Mouse (Mus musculus) embryonic facial prominence, embryonic 15.5 days (tissue): ENCODE results near the gene Eme2. TPM values are rescaled to one million over a fixed set of nuclear protein-coding genes. Genes with fewer than 3 reads are reported as not detected.

Source experiments
- ATAC-seq: fragments of 200-750 bp; cut with Nextera tagmentation; 2 replicates; pipeline ENCODE4 v1.8.0; 2017; ENCODE audit warnings: low read depth, moderate TSS enrichment; ENCODE audit not compliant: insufficient number of reproducible peaks, low FRiP score, low TSS enrichment
- H3K27ac ChIP-seq: fragments of 300-500 bp; sonication (generic); replicated peaks from 2 replicates; pipeline ENCODE4 v1.5.1; 2015; ENCODE audit warnings: mild to moderate bottlenecking, inconsistent platforms
- H3K27me3 ChIP-seq: fragments of 300-500 bp; sonication (generic); 2 replicates; pipeline ENCODE4 v1.6.1; 2015; ENCODE audit warnings: inconsistent platforms
- H3K36me3 ChIP-seq: fragments of 300-500 bp; sonication (generic); 2 replicates; pipeline ENCODE4 v1.6.1; 2015; ENCODE audit warnings: mild to moderate bottlenecking, inconsistent platforms
- H3K4me1 ChIP-seq: fragments of 300-500 bp; sonication (generic); 2 replicates; pipeline ENCODE4 v1.6.1; 2015; ENCODE audit warnings: inconsistent platforms
- H3K4me2 ChIP-seq: fragments of 300-500 bp; sonication (generic); replicated peaks from 2 replicates; pipeline ENCODE4 v1.6.1; 2015; ENCODE audit warnings: mild to moderate bottlenecking, inconsistent platforms
- H3K4me3 ChIP-seq: fragments of 300-500 bp; sonication (generic); replicated peaks from 2 replicates; pipeline ENCODE4 v1.5.1; 2015; ENCODE audit warnings: mild to moderate bottlenecking, inconsistent platforms
- H3K9ac ChIP-seq: fragments of 300-500 bp; sonication (generic); 2 replicates; pipeline ENCODE4 v1.6.1; 2015; ENCODE audit warnings: inconsistent platforms
- H3K9me3 ChIP-seq: fragments of 300-500 bp; sonication (generic); replicated peaks from 2 replicates; pipeline ENCODE4 v1.6.1; 2016; ENCODE audit warnings: inconsistent platforms
- WGBS: fragments of 180-500 bp; shearing (Covaris S2); methylation state at CpG from one replicate; pipeline ENCODE4 v1.1.7; 2015; 5-methylcytosine and 5-hydroxymethylcytosine counted together
- polyA plus RNA-seq: library from polyadenylated mRNA; unstranded; fragments of >200 nt; fragmentation: Nextera tagmentation; extraction: Ambion mirVana; gene quantifications from 2 replicates; pipeline ENCODE4 v1.2.1, GENCODE M21; 2015

Eme2 gene
- polyA plus RNA-seq, 1 experiment from 2014 or later = 32.6 TPM

DNA sequence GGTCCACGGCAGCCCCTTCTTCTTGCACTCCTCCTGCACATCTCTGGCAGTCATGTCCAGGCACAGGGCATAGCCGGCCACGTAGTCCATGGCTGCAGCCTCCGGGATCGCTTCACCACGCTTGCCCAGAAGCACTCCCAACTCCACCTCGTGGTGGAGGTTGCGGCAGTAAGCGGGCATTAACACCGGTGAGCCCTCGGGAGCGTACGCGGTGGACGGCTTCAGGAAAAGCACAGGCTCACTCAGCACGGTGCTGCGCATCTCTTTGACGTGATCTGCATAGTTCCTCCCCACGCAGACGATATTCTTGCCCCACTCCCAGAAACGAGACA, 45.2 kb downstream of the Eme2 start:
- WGBS = under 1% methylated on average over 21 of the region's 21 CpGs
- Histone ChIP-seq H3K4me2 (peak overlapping the region; percentile 96), H3K9ac (peak overlapping the region; percentile 65), H3K9me3 (no peaks in the 10 kb centered on the region), H3K4me3 (peak overlapping the region; percentile 83), H3K4me1 (peaks cover 20% of the 10 kb centered on the region), H3K27ac (peak overlapping the region; percentile 93), H3K36me3 (peaks cover 10% of the 10 kb centered on the region), H3K27me3 (peaks cover 5% of the 10 kb centered on the region)
- ATAC-seq = peak; percentile 41

DNA sequence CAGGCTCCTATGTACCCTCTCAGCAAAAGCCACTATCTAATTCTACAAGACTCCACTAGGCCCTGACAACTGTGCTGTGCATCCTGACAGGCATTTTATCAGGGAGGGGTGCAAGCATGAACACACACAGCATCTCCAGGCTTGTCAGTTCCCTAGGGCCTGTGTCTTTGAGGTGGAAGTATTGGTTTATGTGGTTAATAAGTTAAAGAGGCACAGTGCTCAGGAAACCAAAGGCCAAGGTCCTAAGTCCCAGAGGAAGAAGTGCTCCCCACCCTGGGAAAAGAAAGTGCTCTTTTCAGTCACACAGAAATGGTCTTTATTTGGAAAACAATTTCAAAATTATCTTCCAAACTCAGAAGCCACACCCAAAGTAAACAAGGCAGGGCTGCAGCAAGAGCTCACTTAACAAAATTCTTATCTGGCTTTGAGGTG, 46.3 kb downstream of the Eme2 start:
- peaks cover 11% of the 10 kb centered on the region for H3K27me3 ChIP-seq
- H3K9me3 ChIP-seq = no peaks in the 10 kb centered on the region
- no peak overlapping the region for H3K27ac ChIP-seq
- no peak overlapping the region for H3K9ac ChIP-seq
- H3K4me1 ChIP-seq = peaks cover 20% of the 10 kb centered on the region
- ATAC-seq = no peak
- H3K4me2 ChIP-seq = peak overlapping the region; percentile 96
- H3K36me3 ChIP-seq = peaks cover 6% of the 10 kb centered on the region
- H3K4me3 ChIP-seq = peak overlapping the region; percentile 83

DNA sequence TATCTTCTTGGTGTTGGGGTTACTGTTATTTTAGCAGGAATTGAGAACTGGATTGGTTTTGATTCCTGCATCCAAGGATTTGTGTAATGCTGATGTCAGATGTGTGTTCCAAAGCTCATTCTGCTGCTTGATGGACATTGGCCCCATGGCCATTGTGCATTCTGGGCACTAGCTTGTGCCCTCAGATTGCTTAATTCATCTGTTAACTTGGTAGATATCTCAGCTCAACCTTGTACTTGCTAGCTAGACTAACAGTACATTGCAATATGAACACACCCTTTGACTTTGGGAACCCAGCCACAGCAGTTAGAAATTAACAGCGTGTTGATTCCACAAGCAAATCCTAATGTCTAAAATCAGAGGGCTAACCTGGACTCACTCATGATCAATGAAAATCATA, 47.5 kb downstream of the Eme2 start:
- Histone ChIP-seq H3K4me2 (no peak overlapping the region), H3K36me3 (no peaks in the 10 kb centered on the region), H3K4me1 (peaks cover 20% of the 10 kb centered on the region), H3K9ac (no peak overlapping the region), H3K27me3 (peaks cover 14% of the 10 kb centered on the region), H3K27ac (no peak overlapping the region), H3K9me3 (no peaks in the 10 kb centered on the region), H3K4me3 (no peak overlapping the region)
- ATAC-seq = no peak
- 94% methylated on average over 1 of the region's 1 CpGs for WGBS

DNA sequence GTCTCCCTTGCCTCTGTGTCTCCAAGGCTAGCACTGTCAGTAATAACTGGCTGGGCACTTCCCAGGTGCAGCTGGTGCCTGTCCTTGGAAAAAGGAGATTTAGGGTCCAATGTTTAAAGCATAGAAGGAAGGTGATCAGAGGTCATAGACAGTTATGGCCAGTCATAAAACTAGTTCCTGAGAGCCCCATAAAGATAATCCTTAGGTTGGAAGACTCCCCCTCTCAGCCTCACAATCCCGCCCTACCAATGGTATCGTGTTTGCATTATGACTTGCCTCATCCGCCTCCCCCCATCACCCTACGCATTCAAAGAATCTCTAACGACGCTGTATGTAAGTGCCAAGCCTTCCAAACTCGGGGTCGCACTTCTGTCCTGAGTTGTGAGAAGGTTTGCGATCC, 50.4 kb downstream of the Eme2 start:
- WGBS = 53% methylated on average over 9 of the region's 9 CpGs
- Histone ChIP-seq H3K9me3 (no peaks in the 10 kb centered on the region), H3K4me1 (peaks cover 6% of the 10 kb centered on the region; the same call in 1 of the 2 replicates), H3K4me2 (no peak overlapping the region), H3K36me3 (no peaks in the 10 kb centered on the region), H3K27me3 (peaks cover 12% of the 10 kb centered on the region), H3K27ac (no peak overlapping the region), H3K4me3 (no peak overlapping the region), H3K9ac (no peak overlapping the region)
- ATAC-seq = no peak

DNA sequence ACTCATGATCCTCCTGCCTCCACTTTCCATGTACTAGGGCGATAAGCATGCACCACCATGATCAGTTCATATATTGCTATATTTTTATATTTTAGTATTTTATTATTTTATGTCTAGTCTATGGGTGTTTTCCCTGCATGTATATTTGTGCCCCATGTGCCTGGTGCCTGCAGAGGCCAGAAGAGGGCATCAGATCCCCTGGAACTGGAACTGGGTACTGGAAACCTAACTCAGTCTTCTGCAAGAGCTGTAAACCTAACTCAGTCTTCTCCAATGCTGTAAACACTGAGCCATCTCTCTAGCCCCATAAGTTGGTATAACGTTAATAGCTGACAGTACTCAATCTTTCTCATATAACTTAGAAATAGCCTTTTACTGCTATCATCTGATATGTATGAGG, 52.3 kb downstream of the Eme2 start:
- Histone ChIP-seq H3K4me1 (no peaks in the 10 kb centered on the region), H3K27me3 (peaks cover 12% of the 10 kb centered on the region), H3K27ac (no peak overlapping the region), H3K9me3 (no peaks in the 10 kb centered on the region), H3K9ac (no peak overlapping the region), H3K4me3 (no peak overlapping the region), H3K4me2 (no peak overlapping the region), H3K36me3 (no peaks in the 10 kb centered on the region)
- WGBS = 58% methylated on average over 2 of the region's 2 CpGs
- ATAC-seq = no peak

DNA sequence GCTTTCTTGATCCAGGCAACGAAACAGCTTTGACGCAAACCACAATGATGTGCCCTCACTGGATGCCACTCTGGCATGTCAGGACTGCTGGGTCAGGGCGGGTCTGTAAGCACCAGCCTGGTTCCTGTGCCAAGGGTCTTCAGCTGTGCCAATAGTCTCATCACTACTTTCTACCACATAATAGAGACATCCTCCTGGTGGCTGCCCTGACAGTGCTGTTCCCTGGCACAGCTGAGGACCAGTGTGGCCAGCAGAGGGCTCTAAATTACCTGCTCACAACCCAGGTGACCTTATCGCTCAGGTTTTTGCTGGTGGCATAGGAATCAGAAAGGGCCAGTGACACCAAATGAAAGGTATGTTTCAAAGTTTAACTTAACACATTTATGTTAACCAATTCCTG, 53.8 kb downstream of the Eme2 start:
- Histone ChIP-seq H3K36me3 (no peaks in the 10 kb centered on the region), H3K9me3 (no peaks in the 10 kb centered on the region), H3K9ac (no peak overlapping the region), H3K4me3 (no peak overlapping the region), H3K4me1 (no peaks in the 10 kb centered on the region), H3K4me2 (0 out of 2 replicates have a peak overlapping the region, but pooled peaks have one; percentile 10), H3K27ac (no peak overlapping the region), H3K27me3 (peaks cover 18% of the 10 kb centered on the region)
- 43% methylated on average over 4 of the region's 4 CpGs for WGBS
- no peak for ATAC-seq

DNA sequence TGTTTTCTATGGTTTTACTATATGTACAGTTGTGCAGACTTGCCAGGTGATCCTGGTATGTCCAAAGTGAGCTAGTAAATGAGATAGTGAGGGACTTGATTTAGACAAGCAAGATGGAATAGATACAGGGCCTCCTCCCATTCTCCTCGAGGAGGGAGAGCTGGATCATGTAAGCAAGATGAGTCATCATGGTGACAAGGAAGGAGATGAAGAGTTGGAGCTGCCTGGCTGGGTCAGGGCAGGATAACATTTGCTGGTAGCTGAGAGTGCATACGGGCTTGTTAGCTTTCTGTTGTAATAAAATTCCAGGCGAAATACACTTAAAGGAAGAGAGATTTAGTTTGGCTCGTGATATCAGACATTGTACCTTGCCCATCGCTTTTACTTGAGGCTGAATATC, 54.5 kb downstream of the Eme2 start:
- Histone ChIP-seq H3K4me3 (no peak overlapping the region), H3K9ac (no peak overlapping the region), H3K4me2 (no peak overlapping the region; the same call in 1 of the 2 replicates), H3K9me3 (no peaks in the 10 kb centered on the region), H3K27ac (peak overlapping the region; percentile 70), H3K4me1 (no peaks in the 10 kb centered on the region), H3K27me3 (peaks cover 18% of the 10 kb centered on the region), H3K36me3 (no peaks in the 10 kb centered on the region)
- ATAC-seq = no peak
- 45% methylated on average over 5 of the region's 5 CpGs for WGBS

DNA sequence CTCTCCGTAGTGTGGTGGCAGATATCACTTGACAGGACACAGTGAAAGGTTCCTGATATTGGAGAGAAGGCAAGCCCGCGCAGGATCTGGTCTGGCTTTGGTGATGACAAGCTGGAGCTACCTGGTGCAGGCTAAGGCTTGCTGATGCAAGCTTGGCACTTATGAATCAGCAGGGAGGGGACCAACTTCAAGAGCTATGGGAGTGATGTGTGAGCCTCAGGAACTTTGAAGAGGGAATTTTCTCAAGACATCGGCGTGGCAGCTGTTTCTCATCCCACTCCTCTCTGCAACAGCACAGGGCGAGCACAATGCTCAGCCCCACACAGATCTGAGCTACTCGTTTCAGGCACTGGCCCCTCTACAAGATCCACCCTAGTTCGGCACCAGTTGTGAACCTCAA, 55.0 kb downstream of the Eme2 start, which contains the start of gene Hagh:
TSS of gene Hagh (plus strand) at position 302 of the 400 bp plus-strand sequence.
- H3K4me1 ChIP-seq = no peaks in the 10 kb centered on the region
- no peak; the same call in 1 of the 2 replicates for ATAC-seq
- no peak within 1 kb of the TSS for H3K9ac ChIP-seq
- peaks cover 18% of the 10 kb centered on the region for H3K27me3 ChIP-seq
- peak within 1 kb of the TSS; percentile 10; the same call in 1 of the 2 replicates for H3K4me2 ChIP-seq
- no peak within 1 kb of the TSS for H3K4me3 ChIP-seq
- H3K9me3 ChIP-seq = no peaks in the 10 kb centered on the region
- H3K36me3 ChIP-seq = no peaks in the 10 kb centered on the region
- peak within 1 kb of the TSS; percentile 70 for H3K27ac ChIP-seq
- WGBS = 48% methylated on average over 8 of the region's 8 CpGs

Other genes with a start within 250 kb of the Eme2 start
- 64.4 and 65.9 TPM in 2 replicates for gene Slc9a3r2, start 244.8 kb downstream of the Eme2 start, polyA plus RNA-seq
- 0.36 and 0.56 TPM in 2 replicates for gene Npw, start 236.6 kb downstream of the Eme2 start, polyA plus RNA-seq
- gene Zfp598, start 225.4 kb downstream of the Eme2 start, polyA plus RNA-seq = 23.8 and 26.8 TPM in 2 replicates
- 2.0 and 2.9 TPM in 2 replicates for gene Syngr3, start 205.1 kb downstream of the Eme2 start, polyA plus RNA-seq
- 33.1 and 35.2 TPM in 2 replicates for gene Gfer, start 198.9 kb downstream of the Eme2 start, polyA plus RNA-seq
- gene Noxo1, start 198.9 kb downstream of the Eme2 start, polyA plus RNA-seq = 3.8 and 5.8 TPM in 2 replicates
- 61.3 and 63.4 TPM in 2 replicates for gene Tbl3, start 187.4 kb downstream of the Eme2 start, polyA plus RNA-seq
- gene Rnf151, start 177.0 kb downstream of the Eme2 start, polyA plus RNA-seq = 0.16 and 0.24 TPM in 2 replicates
- gene Rps2, start 177.0 kb downstream of the Eme2 start, polyA plus RNA-seq = 1,508 and 1,594 TPM in 2 replicates
- 223 and 227 TPM in 2 replicates for gene Ndufb10, start 170.6 kb downstream of the Eme2 start, polyA plus RNA-seq
- not detected in 2 replicates for gene Rpl3l, start 167.3 kb downstream of the Eme2 start, polyA plus RNA-seq
- gene Msrb1, start 158.4 kb downstream of the Eme2 start, polyA plus RNA-seq = 26.6 and 27.9 TPM in 2 replicates
- gene Hs3st6, start 142.1 kb downstream of the Eme2 start, polyA plus RNA-seq = 26.4 and 30.4 TPM in 2 replicates
- 0.09 and 0.16 TPM in 2 replicates for gene Meiob, start 90.8 kb downstream of the Eme2 start, polyA plus RNA-seq
- 47.0 and 47.3 TPM in 2 replicates for gene Hagh, start 54.9 kb downstream of the Eme2 start, polyA plus RNA-seq
- gene Fahd1, start 44.7 kb downstream of the Eme2 start, polyA plus RNA-seq = 19.1 and 19.8 TPM in 2 replicates
- 0.43 and 1.1 TPM in 2 replicates for gene Igfals, start 29.1 kb downstream of the Eme2 start, polyA plus RNA-seq
- gene Nubp2, start 8.7 kb downstream of the Eme2 start, polyA plus RNA-seq = 48.9 and 49.6 TPM in 2 replicates
- 43.5 and 45.3 TPM in 2 replicates for gene Spsb3, start 8.4 kb downstream of the Eme2 start, polyA plus RNA-seq
- 86.8 and 92.3 TPM in 2 replicates for gene Mrps34, start within 50 bp of the Eme2 start, polyA plus RNA-seq
- 48.2 and 52.0 TPM in 2 replicates for gene Nme3, start 1.4 kb upstream of the Eme2 start, polyA plus RNA-seq
- gene Mapk8ip3, start 41.9 kb upstream of the Eme2 start, polyA plus RNA-seq = 36.4 and 38.3 TPM in 2 replicates
- gene Jpt2, start 65.6 kb upstream of the Eme2 start, polyA plus RNA-seq = 148 and 166 TPM in 2 replicates
- gene Cramp1l, start 120.7 kb upstream of the Eme2 start, polyA plus RNA-seq = 7.2 and 7.8 TPM in 2 replicates
- 19.4 and 19.8 TPM in 2 replicates for gene Ift140, start 121.0 kb upstream of the Eme2 start, polyA plus RNA-seq
- 29.8 and 32.5 TPM in 2 replicates for gene Tmem204, start 188.5 kb upstream of the Eme2 start, polyA plus RNA-seq
- gene Telo2, start 220.9 kb upstream of the Eme2 start, polyA plus RNA-seq = 42.3 and 49.2 TPM in 2 replicates
- 2.2 and 2.8 TPM in 2 replicates for gene Ptx4, start 225.7 kb upstream of the Eme2 start, polyA plus RNA-seq
- 27.3 and 27.4 TPM in 2 replicates for gene Clcn7, start 238.3 kb upstream of the Eme2 start, polyA plus RNA-seq